Mouse (Mus musculus): ENCODE data around the gene Cspg4.

DNA sequence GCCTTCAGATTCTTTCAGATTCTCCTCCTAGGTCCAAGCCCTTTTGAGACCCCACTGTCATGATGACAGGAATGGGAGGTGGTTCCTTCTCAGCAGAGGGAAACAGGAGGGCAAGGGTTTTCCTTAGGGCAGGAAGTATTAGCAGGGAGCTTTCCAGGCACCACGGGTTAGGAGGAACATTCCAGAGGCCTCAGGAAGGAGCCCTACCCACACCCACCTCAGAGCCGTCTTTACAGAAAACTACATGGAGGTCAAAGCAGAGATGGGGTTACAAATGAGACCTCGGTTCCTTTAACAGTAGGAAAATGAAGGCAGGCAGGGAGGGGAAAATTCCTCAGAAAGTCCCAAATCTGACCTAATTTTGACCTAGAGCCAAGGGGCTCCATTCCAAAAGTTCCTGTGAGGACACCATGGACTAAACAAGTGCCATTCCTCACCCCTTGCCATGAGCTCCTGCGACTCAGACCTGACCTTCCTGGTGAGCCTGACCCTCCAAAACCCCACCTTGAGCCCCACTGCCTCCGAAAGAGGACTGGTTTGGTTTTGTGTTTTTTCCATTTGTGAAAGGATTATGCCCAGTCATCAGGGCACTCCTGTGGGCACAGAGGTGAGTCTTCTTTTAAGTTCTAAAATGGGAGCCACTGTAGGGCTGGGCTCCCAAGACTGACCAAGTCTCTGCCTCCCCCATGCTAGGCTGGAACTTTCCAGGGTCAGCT is 51.0 kb downstream of the Cspg4 start:
- TF ChIP-seq CTCF (IDR thresholded peaks at IDR 0.05; ENCODE audit: low read depth) (no peak), EP300 (optimal IDR thresholded peaks at IDR 0.05) (no peak)
